Mouse (Mus musculus) ovary, postnatal 36 days (tissue): Measurements from ENCODE around the gene Tnnt3.
A peak's percentile ranks its signal among the peaks of the same experiment; 100 is the strongest.

ENCODE experiments used
- DNase-seq: peaks from one replicate; pipeline ENCODE4 v3.0.0; 2022; ENCODE audit warnings: low spot score, mixed read lengths

Tnnt3 gene

DNA sequence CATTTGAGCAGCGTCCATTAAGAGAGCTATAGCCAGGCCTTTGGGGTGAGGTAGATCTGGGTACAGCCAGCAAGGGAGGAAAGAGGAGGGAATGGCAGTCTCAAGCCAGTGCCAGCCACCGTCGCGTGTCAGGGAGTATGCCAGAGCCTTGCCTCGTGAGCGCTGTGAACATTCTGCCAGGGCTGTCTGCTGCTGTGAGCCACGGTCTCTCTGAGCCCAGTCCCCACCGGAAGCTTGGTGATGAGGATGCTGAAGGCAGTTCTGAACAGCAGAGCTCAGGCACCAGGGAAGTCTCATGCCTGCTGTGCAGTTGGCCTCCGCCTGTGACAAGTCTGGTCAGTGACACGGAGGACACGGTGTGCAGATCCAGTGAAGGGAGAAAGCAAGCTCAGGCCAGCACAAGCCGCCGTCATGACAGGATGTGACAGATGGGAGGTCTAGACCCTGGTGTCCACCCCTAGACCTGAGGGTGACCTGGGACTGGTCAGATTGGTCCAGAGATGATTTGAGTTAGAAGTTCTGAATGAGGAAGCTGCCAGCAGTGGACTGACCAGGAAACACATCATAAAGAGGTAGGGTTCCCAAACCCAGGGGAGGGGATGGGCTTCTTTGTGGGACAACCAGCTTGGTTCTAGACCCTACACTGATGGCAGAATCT, 21.7 kb upstream of the Tnnt3 start:
- no peak for DNase-seq

DNA sequence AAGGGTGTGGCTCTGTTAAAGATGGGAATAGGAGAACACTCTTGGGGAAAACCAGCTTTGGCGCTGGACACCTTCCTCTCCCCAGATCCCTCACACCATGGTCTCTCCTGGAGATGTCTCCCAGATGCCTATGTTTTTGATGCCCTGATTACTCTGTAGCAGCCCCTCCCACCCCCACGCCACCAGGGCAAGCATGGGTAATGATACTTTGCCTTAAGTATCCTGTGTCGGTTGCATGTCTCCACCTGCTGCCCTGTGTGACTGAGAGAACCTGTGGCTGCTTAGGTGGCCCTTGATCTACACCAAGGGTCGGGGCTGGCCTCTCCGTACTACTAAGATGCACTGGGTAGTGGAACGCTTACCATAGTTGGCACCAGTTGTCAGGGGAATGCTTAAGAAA, 20.6 kb upstream of the Tnnt3 start:
- no peak for DNase-seq

DNA sequence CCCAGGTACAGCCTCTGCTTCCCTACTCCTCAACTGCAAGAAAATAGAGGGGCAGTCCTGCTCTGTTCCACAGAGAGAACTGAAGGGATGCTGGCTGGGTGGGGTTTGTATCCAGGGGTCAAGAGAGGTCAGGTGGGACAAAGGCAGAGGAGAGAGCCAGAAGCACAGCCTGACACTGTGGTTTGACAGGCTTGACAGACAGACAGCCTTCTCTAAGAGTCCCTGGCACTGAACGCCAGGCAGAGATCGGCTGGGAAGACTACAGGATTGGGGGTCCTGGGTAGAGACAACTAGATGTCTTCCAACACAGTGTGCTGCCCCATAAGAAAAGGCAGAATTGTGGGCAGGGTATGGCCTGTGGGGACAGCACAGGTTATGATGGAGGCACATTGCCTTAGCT, 20.1 kb upstream of the Tnnt3 start:
- DNase-seq: no peak

DNA sequence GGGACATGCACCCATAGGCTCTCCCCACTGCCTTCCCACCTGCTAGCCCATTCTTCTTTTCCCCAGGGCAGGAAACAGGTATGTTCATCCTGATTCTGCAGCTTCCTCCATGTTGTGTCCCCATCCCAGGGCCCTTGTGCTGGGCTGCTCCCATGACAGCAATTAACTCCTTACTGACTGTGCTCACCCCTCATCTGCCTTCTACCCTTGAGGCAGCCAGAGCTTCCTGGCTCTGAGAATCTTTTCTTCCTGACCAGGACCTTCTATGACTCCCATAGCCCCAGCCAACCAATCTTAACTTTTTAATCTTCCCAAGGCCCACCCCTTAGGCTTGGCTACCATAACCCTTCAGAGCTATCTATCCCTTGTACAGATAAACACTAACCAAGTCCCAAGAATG, 19.3 kb upstream of the Tnnt3 start:
- no peak for DNase-seq

DNA sequence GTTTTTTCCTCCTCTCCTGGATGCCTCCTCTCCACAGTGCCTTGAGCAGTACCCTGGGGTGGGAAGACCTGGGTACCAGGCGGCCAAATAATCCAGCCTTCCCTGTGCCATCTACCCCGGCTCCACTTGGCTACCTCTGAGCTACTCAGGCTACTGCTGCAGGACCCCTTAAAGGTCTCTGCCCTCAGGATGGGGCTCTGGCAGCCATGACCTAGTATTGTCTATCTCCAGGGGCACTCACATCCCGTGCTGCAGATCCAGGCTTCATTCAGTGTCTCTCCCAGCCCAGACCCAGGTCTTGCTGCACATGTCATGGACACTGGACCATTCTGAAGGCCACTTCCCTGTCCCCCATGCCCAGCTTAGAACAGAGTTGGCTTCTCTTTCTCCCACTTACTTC, 18.8 kb upstream of the Tnnt3 start:
- DNase-seq: no peak

DNA sequence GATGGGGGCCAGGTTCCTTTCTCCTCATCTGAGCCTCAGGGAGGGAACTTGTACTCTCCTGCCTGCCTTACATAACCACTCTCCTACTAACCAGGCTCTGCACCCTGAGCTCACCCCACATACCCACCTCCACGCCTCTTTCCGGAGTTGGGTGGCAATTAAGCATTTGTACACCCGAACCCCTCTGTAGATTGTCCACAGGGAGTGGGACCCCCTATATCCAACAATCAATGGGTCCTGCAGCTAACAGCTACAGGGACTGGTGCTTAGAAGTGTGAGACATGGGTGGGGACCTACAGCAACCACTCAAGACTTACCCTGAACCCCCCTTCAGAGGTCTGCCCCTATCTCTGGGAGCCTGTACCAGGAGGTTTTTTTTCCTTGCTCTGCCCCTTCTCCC, 18.0 kb upstream of the Tnnt3 start:
- DNase-seq: no peak

DNA sequence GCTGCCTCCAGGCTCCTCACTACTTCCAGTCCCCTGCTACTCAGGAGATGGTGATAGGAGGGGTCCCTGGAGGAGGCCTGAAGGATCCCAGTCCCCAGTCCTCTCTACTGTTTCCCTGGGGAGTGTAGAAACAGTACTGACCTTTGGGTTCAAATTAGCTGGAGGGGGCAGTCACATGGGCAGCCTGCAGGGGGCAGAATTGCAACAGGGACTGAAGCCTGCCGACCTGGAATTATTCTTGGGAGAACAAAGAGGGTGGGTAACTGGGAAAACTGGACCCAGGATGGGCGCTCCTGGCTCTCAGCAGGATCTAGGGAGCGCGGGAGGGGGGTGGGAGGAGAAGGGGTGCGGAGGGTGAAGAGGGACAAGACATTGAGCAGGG, 17.5 kb upstream of the Tnnt3 start:
- DNase-seq: peak; percentile 61

DNA sequence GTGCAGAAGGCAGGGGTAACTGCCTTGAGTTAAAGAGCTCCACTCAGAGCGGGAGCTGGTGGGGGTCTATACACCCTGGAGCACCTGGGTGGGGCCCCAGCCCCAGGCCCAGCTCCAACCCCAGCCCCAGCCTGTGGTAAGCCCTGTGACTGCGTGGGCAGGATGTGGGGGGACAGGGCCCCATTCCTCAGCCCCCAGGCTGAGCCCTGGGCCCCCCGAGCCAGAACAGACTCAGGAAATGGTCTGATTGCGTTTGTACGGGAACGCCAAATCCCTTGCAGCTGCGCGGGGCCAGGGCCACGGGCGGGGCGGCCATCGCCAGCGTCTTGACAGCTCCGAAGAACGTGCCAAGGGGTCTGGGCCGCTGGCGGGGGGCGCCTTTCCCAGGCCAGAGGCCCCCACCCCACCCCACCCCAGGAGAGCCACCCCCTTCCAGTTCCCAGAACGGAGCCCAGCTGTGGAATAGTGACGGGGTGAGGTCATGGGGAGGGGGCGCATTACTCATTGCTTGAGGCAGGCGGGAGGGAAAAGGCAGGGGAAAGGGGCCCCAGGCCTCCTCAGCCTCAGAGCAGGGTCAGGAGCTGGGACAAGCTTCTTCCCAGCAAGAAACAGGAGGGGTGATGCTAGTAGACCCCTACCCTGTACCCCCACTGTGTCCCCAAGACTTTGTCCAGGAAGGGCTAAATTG, 16.9 kb upstream of the Tnnt3 start:
- peak; percentile 46 for DNase-seq

DNA sequence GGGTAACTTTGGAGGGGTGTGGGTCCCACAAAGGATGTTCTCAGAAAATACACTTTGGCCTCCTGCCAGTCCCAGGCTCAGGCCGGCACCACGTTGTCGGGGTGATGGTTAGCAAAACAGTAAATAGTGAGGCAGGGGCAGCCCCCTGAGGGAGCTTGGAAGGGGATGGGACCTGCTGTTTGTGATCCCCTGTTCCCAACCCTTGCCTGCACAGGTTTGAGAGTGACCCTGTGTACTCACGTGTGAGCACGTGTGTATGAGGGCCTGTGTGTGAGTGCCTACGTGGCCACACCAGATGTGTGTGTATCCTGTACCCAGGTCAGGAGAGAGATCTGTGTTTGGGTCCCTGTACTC, 16.4 kb upstream of the Tnnt3 start:
- no peak for DNase-seq

DNA sequence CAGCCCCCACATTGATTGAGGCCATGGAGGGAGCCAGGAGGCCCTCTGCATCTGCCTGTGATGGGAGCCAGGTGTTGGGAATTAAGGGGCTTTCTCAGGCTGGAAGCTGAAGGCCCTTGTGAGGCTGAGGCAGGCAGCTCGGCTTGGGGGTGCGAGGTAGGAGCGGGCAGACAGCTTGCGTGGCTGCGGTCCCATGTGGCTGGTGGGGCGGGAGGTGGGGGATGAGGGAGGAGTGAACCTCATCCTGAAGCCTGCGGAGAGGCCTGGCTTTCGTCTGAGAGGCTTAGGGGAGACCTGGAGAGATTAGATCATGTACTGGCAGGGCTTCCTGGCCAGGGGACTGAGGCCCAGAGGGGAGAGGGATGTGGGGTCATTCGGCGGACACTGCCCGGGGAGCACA, 15.5 kb upstream of the Tnnt3 start:
- DNase-seq: no peak

DNA sequence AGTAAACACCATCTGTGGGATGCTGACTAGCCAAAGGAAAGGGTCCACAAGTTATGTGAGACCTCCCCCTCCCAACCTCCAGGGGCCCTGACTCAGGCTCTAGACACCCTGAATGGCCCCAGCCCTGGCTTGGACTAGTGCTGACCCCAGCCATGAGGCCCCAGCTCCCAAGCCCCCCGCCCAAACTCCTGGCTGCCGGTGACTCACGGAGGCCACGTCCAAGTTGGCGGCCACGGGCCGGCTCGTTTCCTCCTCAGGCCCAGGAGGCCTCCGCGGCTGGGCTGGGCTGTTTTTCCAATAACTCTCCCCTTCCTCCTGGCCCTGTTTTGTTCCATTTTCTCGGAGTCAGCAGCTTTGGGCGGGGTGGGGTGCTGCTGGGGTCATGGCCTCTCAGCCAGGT, 13.9 kb upstream of the Tnnt3 start:
- no peak for DNase-seq

DNA sequence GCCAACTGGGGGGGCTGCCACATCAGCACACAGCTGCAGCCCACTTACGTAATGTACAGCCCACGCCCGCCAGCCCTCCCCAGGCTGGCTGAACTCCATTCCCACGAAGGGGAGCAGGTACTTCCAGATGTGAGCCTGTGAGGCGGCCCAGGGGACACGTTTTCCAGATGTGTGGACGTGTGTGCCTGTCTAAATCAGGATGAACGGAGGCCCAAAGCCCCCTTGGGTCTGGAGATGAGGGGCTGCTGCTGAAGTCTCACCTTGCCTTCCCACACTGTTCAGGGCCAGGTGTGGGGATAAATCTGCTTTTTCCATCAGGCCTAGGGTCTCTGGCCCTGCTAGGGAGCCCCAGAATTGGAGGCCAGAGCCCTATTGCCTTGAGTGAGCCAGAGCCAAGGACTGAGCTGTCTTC, 11.9 kb upstream of the Tnnt3 start:
- no peak for DNase-seq

DNA sequence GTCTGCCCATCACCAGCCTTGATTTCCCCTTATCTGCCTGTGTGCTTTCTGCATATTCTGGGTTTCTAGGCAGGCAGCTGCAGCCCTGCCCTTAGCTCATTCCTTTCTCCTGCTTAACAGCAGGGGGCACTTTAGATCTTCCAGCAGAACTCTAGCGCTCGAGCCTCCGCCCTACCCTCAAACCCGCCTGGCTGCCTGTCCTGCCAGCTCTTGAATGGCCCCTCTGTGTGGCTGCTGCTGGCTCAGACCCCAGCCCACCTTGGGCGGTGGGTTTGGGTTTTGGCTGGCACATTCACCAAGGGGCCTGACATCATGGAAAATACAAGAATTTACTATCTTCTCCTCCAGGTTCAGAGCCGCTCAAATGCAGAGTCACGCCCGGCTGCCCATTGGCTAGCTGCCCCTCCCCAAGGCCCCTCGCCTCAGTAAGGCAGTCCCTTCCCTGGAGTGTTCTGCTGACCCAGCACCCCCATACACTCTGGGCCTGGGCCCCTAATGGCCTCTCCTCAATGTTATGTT, 11.2 kb upstream of the Tnnt3 start:
- no peak for DNase-seq

DNA sequence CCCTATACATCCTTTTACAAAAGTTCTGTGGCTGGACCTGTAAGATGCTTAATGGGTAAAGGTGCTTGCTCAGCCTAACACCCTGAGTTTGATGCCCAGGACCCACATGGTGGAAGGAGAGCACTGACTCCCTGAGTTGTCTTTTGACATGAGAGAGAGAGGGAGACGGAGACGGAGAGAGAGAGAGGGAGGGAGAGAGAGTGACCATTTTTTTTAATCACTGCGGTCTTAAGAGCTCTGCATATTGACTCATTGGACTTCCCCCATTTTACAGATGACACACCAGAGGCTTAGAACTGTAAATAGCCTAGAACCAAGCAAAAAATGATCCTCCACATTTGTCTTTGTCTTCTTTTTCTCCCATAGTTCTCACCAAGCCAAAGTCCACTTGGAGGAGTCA, 10.6 kb upstream of the Tnnt3 start:
- no peak for DNase-seq

DNA sequence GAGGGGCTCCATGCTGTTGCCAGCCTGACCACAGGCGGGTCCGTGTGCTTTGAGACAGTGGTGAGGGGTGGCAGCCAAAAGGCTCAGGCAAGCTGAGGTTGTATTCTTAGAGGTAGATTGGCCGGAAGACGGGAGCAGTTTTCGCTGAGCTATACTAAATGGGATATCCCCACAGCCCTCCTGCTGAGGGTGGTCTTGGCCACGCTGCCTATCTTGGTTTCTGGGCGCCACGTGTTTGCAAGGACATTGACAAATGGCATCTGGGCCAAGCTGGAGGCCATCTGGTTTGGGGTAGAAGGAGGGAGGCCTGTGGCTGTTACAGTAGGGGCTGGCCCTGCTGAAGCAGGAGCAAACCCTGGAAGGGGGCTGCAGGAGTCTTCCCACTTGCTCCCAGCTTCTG, 5.1 kb upstream of the Tnnt3 start:
- no peak for DNase-seq

DNA sequence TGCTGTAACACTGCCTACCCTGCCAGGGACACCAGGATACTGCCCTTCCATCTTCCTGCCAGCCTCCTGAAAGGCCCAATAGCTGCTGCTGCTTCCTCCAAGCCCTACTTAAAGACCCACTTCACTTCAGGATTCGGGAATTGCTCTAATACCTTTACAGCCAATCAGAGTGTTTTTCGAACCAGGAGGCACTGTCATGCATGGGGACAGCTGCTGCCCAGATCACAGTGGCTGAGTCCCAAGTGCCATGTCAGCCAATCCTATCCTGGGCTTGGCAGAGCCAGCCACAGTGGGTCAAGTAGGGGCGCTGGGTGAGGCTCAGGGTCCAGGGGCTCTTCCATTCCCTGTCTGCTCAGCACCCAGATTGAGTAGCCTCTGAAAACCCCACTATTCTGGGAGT, 2.5 kb upstream of the Tnnt3 start:
- no peak for DNase-seq

DNA sequence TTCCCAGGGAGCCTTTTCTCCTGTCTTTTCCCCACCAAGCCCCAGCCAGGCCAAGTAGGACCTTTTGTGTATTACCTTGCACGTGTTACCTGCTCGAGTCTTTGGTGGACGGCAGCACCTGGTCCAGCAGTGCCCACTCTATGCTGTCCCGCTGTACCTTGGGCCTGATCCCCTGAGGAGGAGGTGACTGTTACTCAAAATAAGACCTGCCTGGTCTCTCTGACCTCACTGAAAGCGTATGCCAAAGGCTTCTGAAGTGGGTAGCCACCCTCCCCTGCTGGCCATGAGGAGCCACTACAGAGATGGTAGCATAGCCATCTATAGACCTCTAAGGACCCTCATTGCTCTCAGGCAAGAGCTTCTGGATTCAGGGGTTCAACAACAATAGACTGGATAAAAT, 1.8 kb upstream of the Tnnt3 start:
- DNase-seq: no peak

DNA sequence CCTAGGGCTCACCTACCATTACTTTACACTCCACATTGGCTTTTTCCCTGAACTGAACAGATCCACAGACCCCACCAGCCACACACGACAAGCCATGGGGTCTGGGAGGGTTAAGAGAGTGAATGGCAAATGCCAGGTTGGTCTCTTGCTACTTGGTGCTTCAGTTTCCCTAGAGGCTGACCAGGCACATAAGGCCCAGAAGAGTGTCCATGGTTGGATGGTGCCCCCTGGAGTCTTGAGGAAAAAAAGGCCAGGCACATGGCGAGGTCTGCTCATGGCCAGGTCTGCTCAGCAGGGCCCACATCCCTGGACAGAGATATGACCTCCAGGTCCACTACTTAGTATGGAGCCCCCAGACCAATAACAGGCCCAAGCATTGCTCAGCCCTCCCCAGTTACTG, 861 bp upstream of the Tnnt3 start:
- DNase-seq: peak; percentile 34

DNA sequence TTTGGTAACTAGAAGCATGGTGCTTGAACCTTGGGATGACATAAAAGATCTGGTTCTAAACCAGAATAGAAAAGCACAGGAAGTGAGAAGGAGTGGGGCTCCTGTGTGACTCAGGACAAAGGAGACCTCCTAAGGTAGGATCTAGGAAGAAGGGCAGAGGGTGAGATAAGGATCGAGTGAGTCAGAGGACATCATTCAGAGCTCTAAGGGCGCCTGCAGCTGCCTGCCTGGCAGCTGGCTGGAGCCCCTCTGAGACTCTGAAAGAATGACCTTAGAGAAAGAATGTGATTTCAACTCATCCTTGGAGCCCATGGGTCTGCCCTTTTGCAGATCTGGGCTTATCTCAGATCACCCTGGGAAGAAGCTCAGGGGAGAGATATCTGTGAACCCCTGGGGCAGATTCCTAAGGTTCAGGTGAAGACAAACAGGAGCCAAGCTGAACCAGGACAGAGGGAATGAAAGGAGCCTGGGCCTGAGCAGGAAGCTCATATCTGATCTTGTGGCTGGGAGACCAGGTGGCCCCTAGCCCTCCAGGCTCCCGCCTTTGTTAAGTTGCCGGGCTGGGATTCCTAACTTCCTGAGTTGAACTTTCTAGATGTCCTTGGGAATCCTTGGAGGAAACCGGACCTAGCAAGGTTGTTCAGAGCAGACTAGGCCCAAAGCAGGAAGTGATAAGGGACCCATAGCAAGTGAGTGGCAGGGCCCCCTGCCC, 530 bp downstream of the Tnnt3 start:
- DNase-seq: no peak

DNA sequence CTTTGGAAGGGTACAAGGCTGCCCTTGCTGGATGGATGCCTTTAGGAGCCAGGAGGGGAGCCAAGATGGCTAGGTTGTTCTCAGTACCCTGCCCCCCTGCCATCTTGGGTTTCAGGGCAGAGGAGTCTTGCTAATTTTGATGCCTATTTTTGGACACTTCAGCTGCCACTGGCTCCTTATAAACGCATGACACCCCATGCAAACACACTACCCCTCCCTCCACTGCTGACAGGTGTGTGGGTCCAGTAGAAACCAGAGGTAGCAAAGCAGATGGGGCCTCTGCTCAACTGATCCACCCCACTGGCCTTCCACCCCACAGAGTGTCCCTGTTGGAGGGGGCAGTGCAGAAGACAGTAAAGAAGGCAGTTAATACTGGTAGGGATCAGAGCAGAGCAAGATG, 1.4 kb downstream of the Tnnt3 start:
- DNase-seq: no peak

DNA sequence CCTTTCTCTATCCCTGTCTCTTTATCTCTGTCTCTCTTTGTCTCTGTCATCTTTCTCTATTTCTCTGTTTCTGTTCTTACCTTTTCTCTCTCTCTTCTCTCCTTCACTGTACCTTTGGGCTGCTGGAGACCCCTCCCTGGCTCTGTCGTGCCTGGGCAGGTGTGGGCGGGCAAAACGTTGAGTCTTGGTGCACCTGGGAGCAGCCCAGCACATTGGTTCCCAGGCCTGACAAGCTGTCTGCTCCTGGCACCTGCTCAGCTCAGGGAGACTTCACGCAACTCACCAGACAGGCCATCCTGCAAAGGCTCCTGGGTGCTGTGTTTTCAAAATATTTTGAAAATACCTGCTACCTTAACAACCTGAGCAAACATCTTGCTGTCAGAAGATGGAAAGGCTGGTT, 4.6 kb downstream of the Tnnt3 start:
- DNase-seq: no peak

DNA sequence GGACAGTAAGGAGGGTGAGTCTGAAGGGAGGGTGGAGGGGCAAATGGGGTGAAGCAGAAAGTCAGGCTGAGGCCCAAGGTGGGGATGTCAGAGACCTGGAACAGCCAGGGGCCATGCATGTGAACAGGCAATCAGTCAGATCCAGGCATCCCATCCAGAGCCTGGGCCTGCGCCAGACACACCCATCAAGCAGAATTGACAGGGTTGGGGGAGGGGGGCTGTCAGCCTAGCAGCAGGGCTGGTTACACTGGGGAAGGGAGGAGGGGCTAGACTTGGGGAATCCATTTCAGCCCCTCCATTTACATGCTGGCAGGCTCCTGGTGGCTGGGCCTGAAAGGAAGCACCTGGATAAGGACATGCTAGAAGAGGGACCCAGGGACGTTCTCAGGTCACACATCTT, 7.3 kb downstream of the Tnnt3 start:
- no peak for DNase-seq

DNA sequence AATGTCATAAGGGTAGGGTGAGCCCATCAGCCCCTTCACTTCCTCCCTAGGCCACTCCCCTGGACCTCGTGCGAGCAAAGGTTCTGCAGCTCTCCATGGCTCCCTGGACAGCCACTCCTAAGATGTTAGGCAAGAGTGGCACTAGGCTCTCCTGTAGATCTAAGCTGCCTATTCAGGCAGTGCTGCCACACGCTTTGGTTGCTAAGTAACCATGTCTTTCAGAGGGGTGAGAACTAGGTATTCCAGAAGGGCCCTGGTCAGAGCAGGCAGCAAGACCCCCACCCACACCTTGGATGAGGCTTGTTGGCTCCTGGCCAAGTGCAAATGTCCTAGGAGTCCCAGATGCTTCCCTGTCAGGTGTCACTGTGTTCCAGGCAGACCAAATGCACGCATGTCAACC, 7.9 kb downstream of the Tnnt3 start:
- DNase-seq: no peak

DNA sequence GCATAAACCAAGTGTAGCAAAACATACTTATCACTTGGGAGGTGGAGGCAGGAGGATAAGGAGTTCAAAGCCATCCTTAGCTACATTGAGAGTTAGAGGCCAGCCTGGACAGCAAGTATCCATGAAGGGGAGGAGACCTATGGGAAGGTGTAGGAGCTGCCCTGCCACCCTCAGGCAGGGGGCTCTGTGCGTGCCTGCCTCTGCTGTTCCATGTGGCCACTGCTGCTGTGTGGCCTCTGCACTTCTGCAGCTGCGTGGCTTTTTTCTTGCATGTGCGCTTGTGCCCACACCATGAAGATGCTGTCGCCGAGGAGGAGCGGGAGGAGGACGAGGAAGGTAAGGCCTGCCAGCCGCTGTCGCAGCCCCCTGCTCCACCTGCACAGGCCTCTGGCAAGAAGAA, 8.8 kb downstream of the Tnnt3 start:
- DNase-seq: no peak
